Mouse (Mus musculus): Measurements from ENCODE around the gene Brms1.

The Brms1 gene

GRCm38 (mm10) chr19:5087884-5088728 is 47.0 kb downstream of the Brms1 start, which contains the start of gene Yif1a:
TSS of gene Yif1a (plus strand) at chr19:5088538.
- DNase-seq (ENCODE audit: low read depth, low spot score), result peak; percentile 100

- DNase-seq (ENCODE audit: low read depth, low spot score), result no peak
These were observed 48.2 kb downstream of the Brms1 start for GRCm38 (mm10) chr19:5089324-5089723.

- no peak for DNase-seq (ENCODE audit: low read depth, low spot score)
These were observed 50.9 kb downstream of the Brms1 start for GRCm38 (mm10) chr19:5092083-5092482.

GRCm38 (mm10) chr19:5093481-5094242 is 52.5 kb downstream of the Brms1 start:
- DNase-seq (ENCODE audit: low read depth, low spot score), result no peak

DNA sequence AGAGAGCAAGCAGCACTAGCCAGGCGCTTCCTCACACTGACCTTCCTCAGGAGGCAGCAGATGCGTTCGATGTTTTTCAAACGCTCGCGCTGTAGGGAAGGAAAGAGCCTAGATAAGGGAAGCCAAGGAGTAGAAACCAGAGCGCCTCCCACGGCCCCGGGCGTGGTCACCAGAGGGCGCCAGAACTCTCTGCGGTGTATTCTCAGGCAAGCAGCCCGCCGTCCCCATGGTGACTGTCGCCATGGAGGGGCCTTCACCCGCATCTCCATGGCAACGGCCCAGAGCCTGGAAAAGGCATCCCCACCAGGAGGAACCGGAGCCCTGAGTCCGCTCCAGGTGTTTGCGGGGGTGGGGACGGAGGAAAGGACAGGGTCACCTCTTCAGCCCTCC is 53.1 kb downstream of the Brms1 start:
- DNase-seq (ENCODE audit: low read depth, low spot score), result peak; percentile 97

GRCm38 (mm10) chr19:5094746-5095417 is 53.7 kb downstream of the Brms1 start:
- peak; percentile 60 for DNase-seq (ENCODE audit: low read depth, low spot score)

DNA sequence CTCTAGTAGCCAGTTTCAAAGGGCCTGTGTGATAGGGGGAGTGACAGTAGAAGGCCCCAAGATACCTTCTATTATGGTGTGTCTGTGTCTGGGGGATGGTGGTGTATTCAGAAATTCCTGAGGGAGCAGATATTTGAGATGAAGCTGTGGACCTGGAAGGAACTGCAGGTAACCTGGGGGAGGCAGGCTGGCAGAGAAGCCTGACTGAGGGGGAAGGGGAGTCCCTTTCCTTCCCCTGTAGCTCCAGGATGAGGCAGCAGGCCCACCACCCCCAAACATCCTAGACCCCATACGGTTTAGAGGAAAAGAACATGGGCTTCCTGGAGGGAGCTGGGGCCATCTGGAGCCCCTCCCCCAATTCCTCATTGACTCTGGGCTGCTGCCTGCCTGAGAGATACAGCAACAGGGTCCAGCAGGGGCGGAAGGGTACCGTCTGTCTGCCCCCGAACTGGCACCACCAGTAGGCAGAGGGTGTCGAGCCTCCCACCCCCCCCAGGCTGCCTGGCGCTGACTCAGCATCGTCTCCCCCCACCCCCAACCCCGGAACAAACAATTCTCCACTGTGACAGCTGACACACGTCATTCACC is 54.8 kb downstream of the Brms1 start:
- no peak for DNase-seq (ENCODE audit: low read depth, low spot score)

- no peak for DNase-seq (ENCODE audit: low read depth, low spot score)
These were observed 56.6 kb downstream of the Brms1 start for GRCm38 (mm10) chr19:5097521-5098362.

GRCm38 (mm10) chr19:5098363-5099143 is 57.4 kb downstream of the Brms1 start, which contains the start of gene Cnih2:
TSS of gene Cnih2 (minus strand) at chr19:5098521.
- DNase-seq (ENCODE audit: low read depth, low spot score), result peak; percentile 82
